Mouse (Mus musculus): ENCODE measurements around the gene 1110032A03Rik.

DNA sequence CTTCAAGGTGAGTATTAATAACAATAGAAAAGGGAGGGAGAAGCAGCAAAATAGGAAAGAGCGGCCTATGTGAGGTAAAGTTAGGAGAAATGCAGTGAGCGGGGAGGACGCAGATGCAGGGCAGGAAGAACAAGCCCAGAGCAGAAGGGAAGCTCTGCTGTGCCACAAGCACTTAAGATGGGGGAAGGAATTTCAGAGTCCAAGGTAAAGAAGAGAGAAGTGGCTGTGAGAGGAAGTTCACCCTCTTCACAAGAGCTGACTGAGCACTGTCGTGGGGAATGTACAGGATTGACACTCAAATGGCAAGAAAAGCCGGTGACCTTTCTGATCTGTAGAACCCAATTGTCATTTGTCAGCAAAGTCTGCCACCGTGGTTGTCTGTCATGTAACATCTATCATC lies 42.7 kb upstream of the 1110032A03Rik start:
- TF ChIP-seq CTCF (IDR thresholded peaks at IDR 0.05; ENCODE audit: insufficient read depth, low read depth, low read length) = no peak
- no peak for TF ChIP-seq POLR2A (IDR thresholded peaks at IDR 0.05; ENCODE audit: insufficient read depth, low read depth, low read length)

Data from olfactory bulb, adult 2 months (tissue).